Mouse (Mus musculus) kidney, embryonic 14.5 days (tissue): ENCODE measurements at regions not wholly inside any gene's neighbourhood (a gene's known extent, or its start where the extent isn't known, plus 50 kb on each side); places are given as distances from the start of the nearest gene placed in this dataset.

Source experiments
- ATAC-seq: fragments of 200-750 bp; cut with Nextera tagmentation; 2 replicates; pipeline ENCODE4 v1.8.0; 2017; ENCODE audit warnings: moderate number of reproducible peaks, mild to moderate bottlenecking, moderate TSS enrichment, moderate library complexity; ENCODE audit not compliant: low FRiP score, low TSS enrichment
- H3K27ac ChIP-seq: fragments of 300-500 bp; sonication (generic); 2 replicates; pipeline ENCODE4 v1.5.1; 2014; ENCODE audit warnings: low read depth, mild to moderate bottlenecking, low read length, moderate library complexity, mixed read lengths
- H3K27me3 ChIP-seq: fragments of 300-500 bp; sonication (generic); 2 replicates; pipeline ENCODE4 v1.6.1; 2014; ENCODE audit warnings: mild to moderate bottlenecking, low read length; ENCODE audit not compliant: control insufficient read depth, insufficient read depth
- H3K36me3 ChIP-seq: fragments of 300-500 bp; sonication (generic); 2 replicates; pipeline ENCODE4 v1.6.1; 2014; ENCODE audit warnings: low read length, mixed read lengths; ENCODE audit not compliant: control insufficient read depth, insufficient read depth
- H3K4me1 ChIP-seq: fragments of 300-500 bp; sonication (generic); 2 replicates; pipeline ENCODE4 v1.6.1; 2014; ENCODE audit warnings: low read length, mixed read lengths; ENCODE audit not compliant: control insufficient read depth, insufficient read depth
- H3K4me2 ChIP-seq: fragments of 300-500 bp; sonication (generic); replicated peaks from 2 replicates; pipeline ENCODE4 v1.6.1; 2014; ENCODE audit warnings: low read depth, mild to moderate bottlenecking, low read length
- H3K4me3 ChIP-seq: fragments of 300-500 bp; sonication (generic); 2 replicates; pipeline ENCODE4 v1.5.1; 2014; ENCODE audit warnings: mild to moderate bottlenecking, low read length
- H3K9ac ChIP-seq: fragments of 300-500 bp; sonication (generic); 2 replicates; pipeline ENCODE4 v1.6.1; 2014; ENCODE audit warnings: low read depth, mild to moderate bottlenecking, low read length, moderate library complexity
- H3K9me3 ChIP-seq: fragments of 300-500 bp; sonication (generic); 2 replicates; pipeline ENCODE4 v1.6.1; 2016; ENCODE audit warnings: low read length; ENCODE audit not compliant: control insufficient read depth
- WGBS: fragments of 180-500 bp; shearing (Covaris S2); extraction: QIAGEN DNeasy Blood & Tissue Kit; methylation state at CpG from one replicate; pipeline ENCODE4 v1.1.7; 2014; 5-methylcytosine and 5-hydroxymethylcytosine counted together

GRCm38 (mm10) chr1:122905331-122905730, 1140.0 kb downstream of the Dpp10 start:
- ATAC-seq: no peak
- H3K4me3 ChIP-seq: no peak overlapping the region
- no peaks in the 10 kb centered on the region for H3K4me1 ChIP-seq
- H3K9me3 ChIP-seq: no peaks in the 10 kb centered on the region
- WGBS: 66% methylated on average over 5 of the region's 5 CpGs
- H3K27me3 ChIP-seq: no peaks in the 10 kb centered on the region
- no peak overlapping the region for H3K9ac ChIP-seq
- H3K4me2 ChIP-seq: no peak overlapping the region
- no peak overlapping the region for H3K27ac ChIP-seq
- H3K36me3 ChIP-seq: no peaks in the 10 kb centered on the region

DNA sequence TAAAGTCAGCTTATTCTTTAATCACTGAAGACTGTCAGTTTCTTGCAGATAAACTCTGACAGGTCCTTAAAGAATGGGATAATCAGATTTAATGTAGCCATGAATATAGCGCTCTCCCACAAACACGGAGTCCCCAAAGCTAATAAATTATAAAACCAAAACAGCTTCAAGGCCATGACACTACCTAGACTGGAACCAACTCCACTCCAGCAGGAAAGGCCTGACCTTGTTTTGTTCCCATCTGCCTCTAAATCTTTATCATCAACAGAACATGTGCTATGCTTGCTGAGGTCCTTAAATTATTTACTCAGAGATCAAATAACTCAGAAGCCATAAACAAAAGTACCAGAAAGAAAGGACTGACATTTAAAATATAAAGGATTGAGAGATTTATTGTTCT, 1156.3 kb downstream of the Dpp10 start:
- no peak overlapping the region for H3K4me2 ChIP-seq
- peak; percentile 64; the same call in 1 of the 2 replicates for ATAC-seq
- H3K9me3 ChIP-seq: no peaks in the 10 kb centered on the region
- H3K4me1 ChIP-seq: no peaks in the 10 kb centered on the region
- no peak overlapping the region for H3K9ac ChIP-seq
- H3K4me3 ChIP-seq: no peak overlapping the region
- H3K36me3 ChIP-seq: no peaks in the 10 kb centered on the region
- WGBS: 26% methylated on average over 2 of the region's 2 CpGs
- no peak overlapping the region for H3K27ac ChIP-seq
- no peaks in the 10 kb centered on the region for H3K27me3 ChIP-seq

GRCm38 (mm10) chr1:122858995-122859394, 1186.4 kb downstream of the Dpp10 start:
- Histone ChIP-seq H3K9ac (no peak overlapping the region), H3K9me3 (no peaks in the 10 kb centered on the region), H3K36me3 (no peaks in the 10 kb centered on the region), H3K4me3 (no peak overlapping the region), H3K4me2 (no peak overlapping the region), H3K4me1 (no peaks in the 10 kb centered on the region), H3K27me3 (no peaks in the 10 kb centered on the region), H3K27ac (no peak overlapping the region)
- ATAC-seq: no peak
